In genomic region chr12:31271361-31272011, GRCm38 (mm10) we compare ENCODE assay signal across 8 mouse cellular contexts. TPM values are rescaled to one million over a fixed set of nuclear protein-coding genes. Genes with fewer than 3 reads are reported as not detected.
DNase-seq lines count a peak whose midpoint lies in the region; ATAC-seq lines count a peak whose summit lies in the region.

No protein-coding gene starts in this region.

- ATAC-seq in midbrain, embryonic 14.5 days (ENCODE audit: low FRiP score, low TSS enrichment) = no peak
- no peak for ATAC-seq in midbrain, embryonic 13.5 days
- no peak; the same call in 1 of the 2 replicates for ATAC-seq in embryonic facial prominence, embryonic 13.5 days (ENCODE audit: insufficient number of reproducible peaks, insufficient read depth, low FRiP score, low TSS enrichment, low read depth)
- no peak for ATAC-seq in hindbrain, embryonic 12.5 days (ENCODE audit: low FRiP score)

- no peak overlapping the region for H3K27ac ChIP-seq in midbrain, embryonic 14.5 days (replicated peaks; ENCODE audit: low read depth, low read length)
- no peak overlapping the region for H3K27ac ChIP-seq in midbrain, embryonic 13.5 days
- peak overlapping the region; percentile 80 for H3K27ac ChIP-seq in embryonic facial prominence, embryonic 13.5 days
- no peak overlapping the region; the same call in 1 of the 2 replicates for H3K27ac ChIP-seq in hindbrain, embryonic 12.5 days

- H3K36me3 ChIP-seq in midbrain, embryonic 14.5 days (ENCODE audit: control insufficient read depth, insufficient read depth, low read length) = no peaks in the 10 kb centered on the region
- no peaks in the 10 kb centered on the region for H3K36me3 ChIP-seq in midbrain, embryonic 13.5 days
- peaks cover 72% of the 10 kb centered on the region for H3K36me3 ChIP-seq in embryonic facial prominence, embryonic 13.5 days
- H3K36me3 ChIP-seq in hindbrain, embryonic 12.5 days = no peaks in the 10 kb centered on the region

- H3K4me2 ChIP-seq in midbrain, embryonic 14.5 days (ENCODE audit: low read length) = no peak overlapping the region
- no peak overlapping the region for H3K4me2 ChIP-seq in midbrain, embryonic 13.5 days (replicated peaks)
- peak overlapping the region; percentile 39 for H3K4me2 ChIP-seq in embryonic facial prominence, embryonic 13.5 days
- H3K4me2 ChIP-seq in hindbrain, embryonic 12.5 days (replicated peaks) = no peak overlapping the region

- 66% methylated on average over 16 of the region's 16 CpGs for WGBS in midbrain, embryonic 14.5 days
- whole genome bisulfite sequencing in midbrain, embryonic 13.5 days = 57% methylated on average over 16 of the region's 16 CpGs
- 19% methylated on average over 16 of the region's 16 CpGs for WGBS in embryonic facial prominence, embryonic 13.5 days
- 55% methylated on average over 16 of the region's 16 CpGs for WGBS in hindbrain, embryonic 12.5 days

- no peaks in the 10 kb centered on the region for H3K9me3 ChIP-seq in midbrain, embryonic 14.5 days (ENCODE audit: control insufficient read depth, low read length)
- H3K9me3 ChIP-seq in midbrain, embryonic 13.5 days = no peaks in the 10 kb centered on the region
- H3K9me3 ChIP-seq in embryonic facial prominence, embryonic 13.5 days = no peaks in the 10 kb centered on the region
- H3K9me3 ChIP-seq in hindbrain, embryonic 12.5 days (replicated peaks) = no peaks in the 10 kb centered on the region

- no peak overlapping the region for H3K4me3 ChIP-seq in midbrain, embryonic 14.5 days (replicated peaks; ENCODE audit: low read depth, low read length)
- no peak overlapping the region for H3K4me3 ChIP-seq in midbrain, embryonic 13.5 days (replicated peaks)
- H3K4me3 ChIP-seq in embryonic facial prominence, embryonic 13.5 days = no peak overlapping the region
- H3K4me3 ChIP-seq in hindbrain, embryonic 12.5 days = no peak overlapping the region

- peaks cover 12% of the 10 kb centered on the region; the same call in 1 of the 2 replicates for H3K27me3 ChIP-seq in midbrain, embryonic 14.5 days (ENCODE audit: control insufficient read depth, insufficient read depth, low read length)
- peaks cover 25% of the 10 kb centered on the region for H3K27me3 ChIP-seq in midbrain, embryonic 13.5 days
- H3K27me3 ChIP-seq in embryonic facial prominence, embryonic 13.5 days = no peaks in the 10 kb centered on the region
- peaks cover 14% of the 10 kb centered on the region for H3K27me3 ChIP-seq in hindbrain, embryonic 12.5 days

- H3K4me1 ChIP-seq in midbrain, embryonic 14.5 days (ENCODE audit: control insufficient read depth, insufficient read depth, low read length) = no peaks in the 10 kb centered on the region; the same call in 1 of the 2 replicates
- H3K4me1 ChIP-seq in midbrain, embryonic 13.5 days (replicated peaks) = peaks cover 9% of the 10 kb centered on the region
- H3K4me1 ChIP-seq in embryonic facial prominence, embryonic 13.5 days = peaks cover 75% of the 10 kb centered on the region
- H3K4me1 ChIP-seq in hindbrain, embryonic 12.5 days = peaks cover 9% of the 10 kb centered on the region

- peak; percentile 24 for DNase-seq in midbrain, embryonic 14.5 days
- peak; percentile 62 to 65 for DNase-seq in kidney, adult 8-10 months
- DNase-seq in mesoderm, embryonic 11.5 days (ENCODE audit: low read depth, low spot score) = peak; percentile 85
- DNase-seq in cerebellum, adult 11-12 months = no peak
- no peak for DNase-seq in cerebellum, postnatal 36 days

- H3K9ac ChIP-seq in midbrain, embryonic 14.5 days (replicated peaks; ENCODE audit: low read length) = no peak overlapping the region
- H3K9ac ChIP-seq in midbrain, embryonic 13.5 days (replicated peaks) = no peak overlapping the region
- H3K9ac ChIP-seq in embryonic facial prominence, embryonic 13.5 days = 0 out of 2 replicates have a peak overlapping the region, but pooled peaks have one; percentile 1
- H3K9ac ChIP-seq in hindbrain, embryonic 12.5 days = no peak overlapping the region

RNA-seq across cellular contexts. Expression of gene Lamb1, which starts 6.5 kb away (rescaled TPM):
- 3.9 and 16.7 TPM in 2 replicates for polyA plus RNA-seq in midbrain, embryonic 14.5 days (2014; fragmentation: Nextera tagmentation; extraction: Ambion mirVana)
- 12.4 and 15.4 TPM in 2 replicates for polyA plus RNA-seq in midbrain, embryonic 13.5 days (2015; fragmentation: Nextera tagmentation; extraction: Ambion mirVana)
- 61.9 and 85.0 TPM in 2 replicates for polyA plus RNA-seq in embryonic facial prominence, embryonic 13.5 days (2015; fragmentation: Nextera tagmentation; extraction: Ambion mirVana)
- polyA plus RNA-seq in hindbrain, embryonic 12.5 days (2016; fragmentation: Nextera tagmentation; extraction: Ambion mirVana) = 33.7 and 41.5 TPM in 2 replicates

RNA-seq across cellular contexts. Expression of gene Gm6993, which starts 30.9 kb away (rescaled TPM):
- polyA plus RNA-seq in midbrain, embryonic 14.5 days (2014; fragmentation: Nextera tagmentation; extraction: Ambion mirVana) = not detected in 2 replicates
- not detected in 2 replicates for polyA plus RNA-seq in midbrain, embryonic 13.5 days (2015; fragmentation: Nextera tagmentation; extraction: Ambion mirVana)
- not detected in 2 replicates for polyA plus RNA-seq in embryonic facial prominence, embryonic 13.5 days (2015; fragmentation: Nextera tagmentation; extraction: Ambion mirVana)
- polyA plus RNA-seq in hindbrain, embryonic 12.5 days (2016; fragmentation: Nextera tagmentation; extraction: Ambion mirVana) = not detected in 2 replicates

Comparison
In these comparisons a context has a peak if more than half of its experiments do, and no peak if none do; other contexts are left out.
1. DNase-seq: peak in midbrain, embryonic 14.5 days (single experiment), kidney, adult 8-10 months (2 of 2) and mesoderm, embryonic 11.5 days (single experiment); none in cerebellum, adult 11-12 months (single experiment) and cerebellum, postnatal 36 days (0 of 2).